Mouse (Mus musculus) heart, embryonic 12.5 days (tissue): ENCODE measurements around the gene Fndc8. TPM values are rescaled to one million over a fixed set of nuclear protein-coding genes. Genes with fewer than 3 reads are reported as not detected.
"Not testable (repeated sequence)": the region's sequence is repeated elsewhere in the genome, so short reads cannot be mapped to it uniquely, and the experiment has no call there.

Experiments used
- ATAC-seq: fragments of 200-750 bp; cut with Nextera tagmentation; 2 replicates; pipeline ENCODE4 v1.8.0; 2017; ENCODE audit warnings: moderate TSS enrichment, moderate library complexity; ENCODE audit not compliant: insufficient number of reproducible peaks, low FRiP score
- H3K27ac ChIP-seq: fragments of 300-500 bp; sonication (generic); 2 replicates; pipeline ENCODE4 v1.5.1; 2016; ENCODE audit warnings: mild to moderate bottlenecking, moderate library complexity; ENCODE audit not compliant: poor library complexity, severe bottlenecking
- H3K27me3 ChIP-seq: fragments of 300-500 bp; sonication (generic); replicated peaks from 2 replicates; pipeline ENCODE4 v1.6.1; 2016; ENCODE audit warnings: mild to moderate bottlenecking, moderate library complexity
- H3K36me3 ChIP-seq: fragments of 300-500 bp; sonication (generic); 2 replicates; pipeline ENCODE4 v1.6.1; 2016; ENCODE audit warnings: mild to moderate bottlenecking, moderate library complexity
- H3K4me1 ChIP-seq: fragments of 300-500 bp; sonication (generic); replicated peaks from 2 replicates; pipeline ENCODE4 v1.6.1; 2016; ENCODE audit warnings: mild to moderate bottlenecking
- H3K4me2 ChIP-seq: fragments of 300-500 bp; sonication (generic); 2 replicates; pipeline ENCODE4 v1.6.1; 2016; ENCODE audit warnings: mild to moderate bottlenecking, moderate library complexity
- H3K4me3 ChIP-seq: fragments of 300-500 bp; sonication (generic); 2 replicates; pipeline ENCODE4 v1.5.1; 2016; ENCODE audit warnings: mild to moderate bottlenecking
- H3K9ac ChIP-seq: fragments of 300-500 bp; sonication (generic); 2 replicates; pipeline ENCODE4 v1.6.1; 2016; ENCODE audit warnings: mild to moderate bottlenecking, moderate library complexity
- H3K9me3 ChIP-seq: fragments of 300-500 bp; sonication (generic); replicated peaks from 2 replicates; pipeline ENCODE4 v1.6.1; 2016; ENCODE audit warnings: mild to moderate bottlenecking, moderate library complexity
- WGBS: fragments of 180-500 bp; shearing (Covaris S2); methylation state at CpG from one replicate; pipeline ENCODE4 v1.1.7; 2016; 5-methylcytosine and 5-hydroxymethylcytosine counted together
- polyA plus RNA-seq: library from polyadenylated mRNA; unstranded; fragments of >200 nt; fragmentation: Nextera tagmentation; extraction: Ambion mirVana; gene quantifications from 2 replicates; pipeline ENCODE4 v1.2.1, GENCODE M21; 2016

The Fndc8 gene
- polyA plus RNA-seq, 1 experiment from 2014 or later = 0.10 TPM

DNA sequence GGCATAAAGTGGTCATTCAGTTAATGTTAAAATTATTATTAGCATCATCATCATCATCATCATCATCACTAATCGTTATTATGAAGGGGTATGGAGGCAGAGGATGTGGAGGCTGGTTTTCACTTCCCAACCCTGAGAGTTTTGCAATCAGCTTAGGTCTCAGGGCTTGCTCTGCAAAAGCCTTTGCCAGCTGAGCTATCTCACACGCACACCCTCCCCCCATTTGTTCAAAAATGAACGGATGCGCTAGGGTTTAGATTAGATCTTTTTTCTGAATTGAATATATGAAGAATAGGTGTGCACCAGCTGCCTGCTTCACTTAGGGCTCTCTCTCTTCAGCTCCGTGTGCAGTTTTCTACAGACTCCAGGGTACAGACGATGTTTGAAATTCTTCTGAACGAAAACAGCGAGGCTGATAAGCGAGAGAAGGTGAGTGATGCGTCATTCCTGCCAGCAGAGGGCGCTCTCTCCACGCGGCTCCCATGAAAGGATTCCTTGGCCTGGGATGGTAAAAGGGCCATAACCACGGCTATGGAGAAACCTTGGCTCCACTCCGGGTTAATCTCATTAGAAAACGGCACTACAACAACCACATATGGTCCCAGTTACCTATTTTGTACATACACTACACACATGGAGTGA lies 22.9 kb downstream of the Fndc8 start:
- Histone ChIP-seq H3K4me2 (peak overlapping the region; percentile 85), H3K36me3 (peaks cover 43% of the 10 kb centered on the region), H3K27ac (no peak overlapping the region; the same call in 1 of the 2 replicates), H3K9ac (no peak overlapping the region), H3K4me1 (peaks cover 45% of the 10 kb centered on the region), H3K4me3 (peak overlapping the region; percentile 30), H3K27me3 (no peaks in the 10 kb centered on the region), H3K9me3 (no peaks in the 10 kb centered on the region)
- ATAC-seq = no peak
- 8% methylated on average over 16 of the region's 16 CpGs for WGBS

- no peak overlapping the region for H3K4me2 ChIP-seq
- no peak for ATAC-seq
- no peak overlapping the region for H3K4me3 ChIP-seq
- no peak overlapping the region for H3K9ac ChIP-seq
- WGBS = 44% methylated on average over 10 of the region's 10 CpGs
- H3K4me1 ChIP-seq = peaks cover 10% of the 10 kb centered on the region
- H3K36me3 ChIP-seq = peaks cover 86% of the 10 kb centered on the region
- no peaks in the 10 kb centered on the region for H3K9me3 ChIP-seq
- no peaks in the 10 kb centered on the region for H3K27me3 ChIP-seq
- no peak overlapping the region for H3K27ac ChIP-seq
Measured at GRCm38 (mm10) chr11:82920768-82921167, 28.8 kb downstream of the Fndc8 start.

GRCm38 (mm10) chr11:82921691-82922090 lies 29.8 kb downstream of the Fndc8 start:
- ATAC-seq = no peak
- Histone ChIP-seq H3K27me3 (no peaks in the 10 kb centered on the region), H3K9ac (no peak overlapping the region), H3K9me3 (no peaks in the 10 kb centered on the region), H3K27ac (no peak overlapping the region), H3K4me3 (no peak overlapping the region), H3K4me2 (no peak overlapping the region), H3K4me1 (peaks cover 14% of the 10 kb centered on the region), H3K36me3 (peaks cover 91% of the 10 kb centered on the region)
- 67% methylated on average over 4 of the region's 4 CpGs for WGBS

GRCm38 (mm10) chr11:82923910-82924309 lies 32.0 kb downstream of the Fndc8 start:
- H3K27ac ChIP-seq, H3K4me2 ChIP-seq, H3K4me3 ChIP-seq, H3K9ac ChIP-seq, H3K27me3 ChIP-seq, ATAC-seq, H3K9me3 ChIP-seq: not testable (repeated sequence)
- Histone ChIP-seq H3K36me3 (peaks cover 88% of the 10 kb centered on the region), H3K4me1 (peaks cover 14% of the 10 kb centered on the region)
- 82% methylated on average over 6 of the region's 6 CpGs for WGBS

DNA sequence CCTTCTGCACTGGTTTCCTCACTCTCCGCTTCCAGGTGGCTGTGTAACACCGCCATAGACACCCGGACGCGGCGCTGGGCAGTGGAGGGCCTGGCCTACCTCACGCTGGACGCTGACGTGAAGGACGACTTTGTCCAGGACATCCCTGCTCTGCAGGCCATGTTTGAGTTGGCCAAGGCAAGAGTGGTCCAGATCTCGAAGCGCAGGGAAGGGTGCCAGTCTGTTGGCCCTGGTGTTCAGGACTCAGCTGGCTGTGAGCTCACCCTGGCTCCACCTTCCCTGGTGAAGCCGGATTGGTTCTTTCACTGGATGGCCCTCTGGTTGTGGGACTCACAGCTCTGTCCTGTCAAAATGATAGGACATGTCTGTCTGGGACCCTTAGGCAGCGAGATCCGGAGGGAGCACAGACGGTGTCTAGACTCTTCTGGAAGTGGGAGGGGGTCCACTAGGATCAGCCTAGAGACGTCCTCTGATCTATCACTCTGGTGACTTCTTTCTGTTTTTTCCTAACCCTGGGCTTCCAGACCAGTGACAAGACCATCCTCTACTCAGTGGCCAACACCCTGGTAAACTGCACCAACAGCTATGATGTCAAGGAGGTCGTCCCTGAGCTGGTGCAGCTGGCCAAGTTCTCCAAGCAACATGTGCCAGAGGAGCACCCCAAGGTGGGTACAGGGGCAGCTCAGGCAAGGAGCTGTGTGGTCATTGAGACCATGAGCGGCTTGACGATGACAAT lies 37.1 kb downstream of the Fndc8 start:
- H3K4me2 ChIP-seq = no peak overlapping the region
- H3K4me1 ChIP-seq = peaks cover 24% of the 10 kb centered on the region
- ATAC-seq = 0 out of 2 replicates have a peak, but pooled peaks have one; percentile 24
- H3K9me3 ChIP-seq = 0 out of 2 replicates have a peak, but pooled peaks cover 2% of the 10 kb centered on the region
- H3K36me3 ChIP-seq = peaks cover 74% of the 10 kb centered on the region
- no peak overlapping the region for H3K27ac ChIP-seq
- H3K4me3 ChIP-seq = no peak overlapping the region
- H3K27me3 ChIP-seq = peaks cover 18% of the 10 kb centered on the region; the same call in 1 of the 2 replicates
- 44% methylated on average over 20 of the region's 20 CpGs for WGBS
- H3K9ac ChIP-seq = no peak overlapping the region

DNA sequence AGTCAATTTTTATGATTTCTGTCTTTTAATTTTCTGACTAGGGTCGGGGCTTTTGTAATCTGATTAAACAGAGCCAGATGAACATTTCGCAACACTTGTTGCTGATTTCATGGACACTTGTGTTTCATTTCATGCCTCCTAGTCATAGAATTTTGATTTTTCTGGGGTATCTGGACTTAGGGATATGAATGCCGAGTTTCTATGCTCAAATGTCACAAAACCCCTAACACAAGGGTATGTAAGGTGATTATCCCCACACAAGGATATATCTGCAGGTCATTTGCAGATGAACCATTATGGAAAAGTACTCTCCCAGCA lies 37.7 kb downstream of the Fndc8 start:
- no peak for ATAC-seq
- no peak overlapping the region for H3K4me3 ChIP-seq
- H3K9me3 ChIP-seq = 0 out of 2 replicates have a peak, but pooled peaks cover 2% of the 10 kb centered on the region
- no peak overlapping the region for H3K27ac ChIP-seq
- 70% methylated on average over 3 of the region's 3 CpGs for WGBS
- H3K36me3 ChIP-seq = peaks cover 75% of the 10 kb centered on the region
- peaks cover 24% of the 10 kb centered on the region for H3K4me1 ChIP-seq
- no peak overlapping the region for H3K4me2 ChIP-seq
- peaks cover 23% of the 10 kb centered on the region; the same call in 1 of the 2 replicates for H3K27me3 ChIP-seq
- H3K9ac ChIP-seq = no peak overlapping the region

- WGBS = 8% methylated on average over 83 of the region's 85 CpGs
- Histone ChIP-seq H3K27me3 (peaks cover 23% of the 10 kb centered on the region; the same call in 1 of the 2 replicates), H3K4me1 (peaks cover 17% of the 10 kb centered on the region), H3K36me3 (peaks cover 72% of the 10 kb centered on the region), H3K4me2 (peak overlapping the region; percentile 98), H3K9ac (peak overlapping the region; percentile 83; the same call in 1 of the 2 replicates), H3K4me3 (peak overlapping the region; percentile 64)
- not testable (repeated sequence) for H3K27ac ChIP-seq, H3K9me3 ChIP-seq, ATAC-seq
Measured at GRCm38 (mm10) chr11:82930391-82930955, 38.5 kb downstream of the Fndc8 start.

DNA sequence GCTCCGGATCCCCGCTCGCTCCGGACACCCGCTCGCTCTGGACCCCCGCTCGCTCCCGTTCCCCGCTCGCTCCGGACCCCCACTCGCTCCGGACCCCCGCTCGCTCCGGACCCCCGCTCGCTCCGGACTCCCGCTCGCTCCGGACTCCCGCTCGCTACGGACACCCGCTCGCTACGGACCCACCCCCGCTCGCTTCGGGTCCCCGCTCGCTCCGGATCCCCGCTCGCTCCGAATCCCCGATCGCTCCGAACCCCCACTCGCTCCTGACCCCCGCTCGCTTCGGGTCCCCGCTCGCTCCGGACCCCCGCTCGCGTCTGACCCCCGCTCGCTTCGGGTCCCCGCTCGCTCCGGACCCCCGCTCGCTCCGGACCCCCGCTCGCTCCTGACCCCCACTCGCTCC lies 39.2 kb downstream of the Fndc8 start:
- H3K27ac ChIP-seq, ATAC-seq, H3K9me3 ChIP-seq: not testable (repeated sequence)
- H3K36me3 ChIP-seq = peaks cover 72% of the 10 kb centered on the region
- 0 out of 2 replicates have a peak, but pooled peaks cover 11% of the 10 kb centered on the region for H3K4me1 ChIP-seq
- H3K4me3 ChIP-seq = peak overlapping the region; percentile 64
- H3K4me2 ChIP-seq = peak overlapping the region; percentile 98
- WGBS = 4% methylated on average over 63 of the region's 63 CpGs
- H3K9ac ChIP-seq = peak overlapping the region; percentile 83
- peaks cover 23% of the 10 kb centered on the region; the same call in 1 of the 2 replicates for H3K27me3 ChIP-seq

DNA sequence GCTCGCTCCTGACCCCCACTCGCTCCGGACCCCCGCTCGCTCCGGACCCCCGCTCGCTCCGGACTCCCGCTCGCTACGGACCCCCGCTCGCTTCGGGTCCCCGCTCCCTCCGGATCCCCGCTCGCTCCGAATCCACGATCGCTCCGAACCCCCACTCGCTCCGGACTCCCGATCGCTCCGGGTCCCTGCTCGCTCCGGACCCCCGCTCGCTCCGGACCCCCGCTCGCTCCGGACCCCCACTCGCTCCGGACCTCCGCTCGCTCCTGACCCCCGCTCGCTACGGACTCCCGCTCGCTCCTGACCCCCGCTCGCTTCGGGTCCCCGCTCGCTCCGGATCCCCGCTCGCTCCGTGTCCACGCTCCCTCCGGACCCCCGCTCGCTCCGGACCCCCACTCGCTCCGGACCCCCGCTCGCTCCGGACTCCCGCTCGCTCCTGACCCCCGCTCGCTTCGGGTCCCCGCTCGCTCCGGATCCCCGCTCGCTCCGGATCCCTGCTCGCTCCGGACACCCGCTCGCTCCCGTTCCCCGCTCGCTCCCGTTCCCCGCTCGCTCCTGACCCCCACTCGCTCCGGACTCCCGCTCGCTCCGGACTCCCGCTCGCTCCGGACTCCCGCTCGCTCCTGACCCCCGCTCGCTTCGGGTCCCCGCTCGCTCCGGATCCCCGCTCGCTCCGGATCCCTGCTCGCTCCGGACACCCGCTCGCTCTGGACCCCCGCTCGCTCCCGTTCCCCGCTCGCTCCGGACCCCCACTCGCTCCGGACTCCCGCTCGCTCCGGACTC lies 39.9 kb downstream of the Fndc8 start:
- WGBS = 5% methylated on average over 111 of the region's 119 CpGs
- H3K9me3 ChIP-seq, H3K27ac ChIP-seq, ATAC-seq: not testable (repeated sequence)
- Histone ChIP-seq H3K9ac (peak overlapping the region; percentile 83), H3K4me3 (peak overlapping the region; percentile 64), H3K36me3 (peaks cover 72% of the 10 kb centered on the region), H3K4me1 (0 out of 2 replicates have a peak, but pooled peaks cover 11% of the 10 kb centered on the region), H3K4me2 (peak overlapping the region; percentile 98), H3K27me3 (peaks cover 23% of the 10 kb centered on the region; the same call in 1 of the 2 replicates)

DNA sequence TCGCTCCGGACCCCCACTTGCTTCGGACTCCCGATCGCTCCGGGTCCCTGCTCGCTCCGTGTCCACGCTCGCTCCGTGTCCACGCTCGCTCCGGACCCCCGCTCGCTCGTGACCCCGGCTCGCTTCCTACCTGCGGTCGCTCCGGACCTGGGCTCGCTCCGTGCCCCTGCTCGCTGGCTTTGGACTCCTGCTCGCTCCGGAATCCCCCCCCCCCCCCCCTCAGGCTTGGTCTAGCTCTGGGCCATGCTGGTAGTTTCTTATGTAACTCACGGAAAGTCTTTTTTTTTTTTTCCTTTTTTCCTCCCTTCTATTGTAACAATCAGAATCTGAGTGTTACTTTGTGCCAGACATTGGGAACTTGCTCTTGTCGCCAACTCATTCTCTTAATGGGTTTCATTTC lies 41.3 kb downstream of the Fndc8 start:
- Histone ChIP-seq H3K4me3 (peak overlapping the region; percentile 64), H3K4me2 (peak overlapping the region; percentile 98), H3K9me3 (0 out of 2 replicates have a peak, but pooled peaks cover 2% of the 10 kb centered on the region), H3K27me3 (peaks cover 23% of the 10 kb centered on the region; the same call in 1 of the 2 replicates), H3K9ac (peak overlapping the region; percentile 83), H3K4me1 (0 out of 2 replicates have a peak, but pooled peaks cover 11% of the 10 kb centered on the region), H3K36me3 (peaks cover 75% of the 10 kb centered on the region), H3K27ac (no peak overlapping the region)
- no peak for ATAC-seq
- WGBS = 26% methylated on average over 29 of the region's 29 CpGs
